Mouse (Mus musculus): ENCODE measurements around the gene Bud23. TPM values are rescaled to one million over a fixed set of nuclear protein-coding genes. Genes with fewer than 3 reads are reported as not detected.

The Bud23 gene
- polyA plus RNA-seq, 2 experiments, result 101 to 107 TPM

GRCm38 (mm10) chr5:135032581-135032980, 32.2 kb downstream of the Bud23 start:
- ATAC-seq (ENCODE audit: low FRiP score, low read depth) (no peak), DNase-seq (ENCODE audit: low spot score) (no peak)
- peaks cover 6% of the 10 kb centered on the region for H3K36me3 ChIP-seq (ENCODE audit: control insufficient read depth, insufficient read depth, low read length)
- WGBS, result 93% methylated on average over 5 of the region's 5 CpGs
- H3K4me2 ChIP-seq (replicated peaks; ENCODE audit: low read depth, low read length, severe bottlenecking), result no peak overlapping the region
- no peak for TF ChIP-seq POLR2A (IDR thresholded peaks at IDR 0.05; ENCODE audit: borderline replicate concordance, extremely low read depth, insufficient read depth, insufficient read length)
- peaks cover 12% of the 10 kb centered on the region for H3K4me1 ChIP-seq (ENCODE audit: control insufficient read depth, insufficient read depth, low read length)
- no peak overlapping the region for H3K9ac ChIP-seq (ENCODE audit: low read depth, low read length, severe bottlenecking)
- H3K4me3 ChIP-seq (replicated peaks; ENCODE audit: low read length), result no peak overlapping the region
- no peaks in the 10 kb centered on the region for H3K27me3 ChIP-seq (ENCODE audit: control insufficient read depth, insufficient read depth, low read length)
- H3K27ac ChIP-seq (replicated peaks; ENCODE audit: low read depth, low read length), result no peak overlapping the region
- H3K9me3 ChIP-seq (ENCODE audit: control insufficient read depth, low read length), result no peaks in the 10 kb centered on the region

GRCm38 (mm10) chr5:135029007-135029854, 35.5 kb downstream of the Bud23 start:
- Histone ChIP-seq H3K4me1 (ENCODE audit: control insufficient read depth, insufficient read depth, low read length) (peaks cover 32% of the 10 kb centered on the region), H3K27me3 (ENCODE audit: control insufficient read depth, insufficient read depth, low read length) (no peaks in the 10 kb centered on the region), H3K4me2 (replicated peaks; ENCODE audit: low read depth, low read length, severe bottlenecking) (no peak overlapping the region), H3K4me3 (replicated peaks; ENCODE audit: low read length) (no peak overlapping the region), H3K36me3 (ENCODE audit: control insufficient read depth, insufficient read depth, low read length) (no peaks in the 10 kb centered on the region), H3K27ac (replicated peaks; ENCODE audit: low read depth, low read length) (no peak overlapping the region; the same call in 1 of the 2 replicates), H3K9me3 (ENCODE audit: control insufficient read depth, low read length) (no peaks in the 10 kb centered on the region), H3K9ac (ENCODE audit: low read depth, low read length, severe bottlenecking) (peak overlapping the region; percentile 12)
- WGBS, result 45% methylated on average over 15 of the region's 18 CpGs
- ATAC-seq (ENCODE audit: low FRiP score, low read depth) (no peak), DNase-seq (ENCODE audit: low spot score) (peak; percentile 62)
- no peak for TF ChIP-seq POLR2A (IDR thresholded peaks at IDR 0.05; ENCODE audit: borderline replicate concordance, extremely low read depth, insufficient read depth, insufficient read length)

GRCm38 (mm10) chr5:135025899-135026298, 38.9 kb downstream of the Bud23 start:
- Histone ChIP-seq H3K36me3 (ENCODE audit: control insufficient read depth, insufficient read depth, low read length) (no peaks in the 10 kb centered on the region), H3K4me1 (ENCODE audit: control insufficient read depth, insufficient read depth, low read length) (peaks cover 45% of the 10 kb centered on the region), H3K27ac (replicated peaks; ENCODE audit: low read depth, low read length) (no peak overlapping the region), H3K4me3 (replicated peaks; ENCODE audit: low read length) (no peak overlapping the region), H3K9ac (ENCODE audit: low read depth, low read length, severe bottlenecking) (peak overlapping the region; percentile 13; the same call in 1 of the 2 replicates), H3K9me3 (ENCODE audit: control insufficient read depth, low read length) (no peaks in the 10 kb centered on the region), H3K4me2 (replicated peaks; ENCODE audit: low read depth, low read length, severe bottlenecking) (peak overlapping the region; percentile 29; the same call in 1 of the 2 replicates), H3K27me3 (ENCODE audit: control insufficient read depth, insufficient read depth, low read length) (no peaks in the 10 kb centered on the region)
- 13% methylated on average over 7 of the region's 7 CpGs for WGBS
- no peak for TF ChIP-seq POLR2A (IDR thresholded peaks at IDR 0.05; ENCODE audit: borderline replicate concordance, extremely low read depth, insufficient read depth, insufficient read length)
- ATAC-seq (ENCODE audit: low FRiP score, low read depth) (no peak), DNase-seq (ENCODE audit: low spot score) (peak; percentile 11)

- no peaks in the 10 kb centered on the region for H3K36me3 ChIP-seq (ENCODE audit: control insufficient read depth, insufficient read depth, low read length)
- H3K9me3 ChIP-seq (ENCODE audit: control insufficient read depth, low read length), result no peaks in the 10 kb centered on the region
- H3K4me1 ChIP-seq (ENCODE audit: control insufficient read depth, insufficient read depth, low read length), result peaks cover 45% of the 10 kb centered on the region
- no peak for TF ChIP-seq POLR2A (IDR thresholded peaks at IDR 0.05; ENCODE audit: borderline replicate concordance, extremely low read depth, insufficient read depth, insufficient read length)
- H3K4me3 ChIP-seq (replicated peaks; ENCODE audit: low read length), result peak overlapping the region; percentile 68
- H3K9ac ChIP-seq (ENCODE audit: low read depth, low read length, severe bottlenecking), result 0 out of 2 replicates have a peak overlapping the region, but pooled peaks have one; percentile 25
- WGBS, result 34% methylated on average over 11 of the region's 11 CpGs
- H3K27me3 ChIP-seq (ENCODE audit: control insufficient read depth, insufficient read depth, low read length), result no peaks in the 10 kb centered on the region
- H3K27ac ChIP-seq (replicated peaks; ENCODE audit: low read depth, low read length), result no peak overlapping the region
- ATAC-seq (ENCODE audit: low FRiP score, low read depth) (no peak), DNase-seq (ENCODE audit: low spot score) (no peak)
- H3K4me2 ChIP-seq (replicated peaks; ENCODE audit: low read depth, low read length, severe bottlenecking), result peak overlapping the region; percentile 92
These were observed 40.0 kb downstream of the Bud23 start for GRCm38 (mm10) chr5:135024665-135025224.

- DNase-seq (ENCODE audit: low spot score) (peak; percentile 95), ATAC-seq (ENCODE audit: low FRiP score, low read depth) (peak; percentile 98)
- no peak for TF ChIP-seq POLR2A (IDR thresholded peaks at IDR 0.05; ENCODE audit: borderline replicate concordance, extremely low read depth, insufficient read depth, insufficient read length)
- H3K4me3 ChIP-seq (replicated peaks; ENCODE audit: low read length), result peak within 1 kb of the TSS; percentile 68
- H3K4me2 ChIP-seq (replicated peaks; ENCODE audit: low read depth, low read length, severe bottlenecking), result peak within 1 kb of the TSS; percentile 92
- H3K4me1 ChIP-seq (ENCODE audit: control insufficient read depth, insufficient read depth, low read length), result peaks cover 36% of the 10 kb centered on the region
- H3K27ac ChIP-seq (replicated peaks; ENCODE audit: low read depth, low read length), result 0 out of 2 replicates have a peak within 1 kb of the TSS, but pooled peaks have one; percentile 19
- H3K9me3 ChIP-seq (ENCODE audit: control insufficient read depth, low read length), result no peaks in the 10 kb centered on the region
- peak within 1 kb of the TSS; percentile 71 for H3K9ac ChIP-seq (ENCODE audit: low read depth, low read length, severe bottlenecking)
- 2% methylated on average over 51 of the region's 61 CpGs for WGBS
- H3K36me3 ChIP-seq (ENCODE audit: control insufficient read depth, insufficient read depth, low read length), result no peaks in the 10 kb centered on the region
- H3K27me3 ChIP-seq (ENCODE audit: control insufficient read depth, insufficient read depth, low read length), result no peaks in the 10 kb centered on the region
These were observed 41.2 kb downstream of the Bud23 start, which contains the start of gene Stx1a for GRCm38 (mm10) chr5:135023344-135024173. Gene Stx1a, plus strand, starts transcription at chr5:135023482.

Measured in limb, embryonic 14.5 days (tissue).